Mouse (Mus musculus) forebrain, embryonic 16.5 days (tissue): ENCODE measurements around the gene Opa3. TPM values are rescaled to one million over a fixed set of nuclear protein-coding genes. Genes with fewer than 3 reads are reported as not detected.

ENCODE experiments used
- ATAC-seq: fragments of 200-750 bp; cut with Nextera tagmentation; 2 replicates; pipeline ENCODE4 v1.8.0; 2017; ENCODE audit warnings: mild to moderate bottlenecking, moderate library complexity
- H3K27ac ChIP-seq: fragments of 300-500 bp; sonication (generic); 2 replicates; pipeline ENCODE4 v1.5.1; 2014; ENCODE audit warnings: low read length, control low read depth
- H3K27me3 ChIP-seq: fragments of 300-500 bp; sonication (generic); replicated peaks from 2 replicates; pipeline ENCODE4 v1.6.1; 2014; ENCODE audit warnings: low read length; ENCODE audit not compliant: control insufficient read depth, insufficient read depth
- H3K36me3 ChIP-seq: fragments of 300-500 bp; sonication (generic); 2 replicates; pipeline ENCODE4 v1.6.1; 2014; ENCODE audit not compliant: control insufficient read depth, insufficient read depth
- H3K4me1 ChIP-seq: fragments of 300-500 bp; sonication (generic); replicated peaks from 2 replicates; pipeline ENCODE4 v1.6.1; 2014; ENCODE audit warnings: low read length; ENCODE audit not compliant: control insufficient read depth, insufficient read depth
- H3K4me2 ChIP-seq: fragments of 300-500 bp; sonication (generic); 2 replicates; pipeline ENCODE4 v1.6.1; 2014; ENCODE audit warnings: mild to moderate bottlenecking, low read length, control low read depth
- H3K4me3 ChIP-seq: fragments of 300-500 bp; sonication (generic); replicated peaks from 2 replicates; pipeline ENCODE4 v1.5.1; 2014; ENCODE audit warnings: mild to moderate bottlenecking, low read length, control low read depth
- H3K9ac ChIP-seq: fragments of 300-500 bp; sonication (generic); replicated peaks from 2 replicates; pipeline ENCODE4 v1.6.1; 2014; ENCODE audit warnings: low read depth, low read length, control low read depth
- H3K9me3 ChIP-seq: fragments of 300-500 bp; sonication (generic); 2 replicates; pipeline ENCODE4 v1.6.1; 2016; ENCODE audit warnings: low read length; ENCODE audit not compliant: control insufficient read depth
- WGBS: fragments of 180-500 bp; shearing (Covaris S2); extraction: QIAGEN DNeasy Blood & Tissue Kit; methylation state at CpG from one replicate; pipeline ENCODE4 v1.1.7; 2014; 5-methylcytosine and 5-hydroxymethylcytosine counted together
- polyA plus RNA-seq: library from polyadenylated mRNA; unstranded; fragments of >200 nt; fragmentation: Nextera tagmentation; extraction: Ambion mirVana; gene quantifications from 2 replicates; pipeline ENCODE4 v1.2.1, GENCODE M21; 2015

The Opa3 gene
- polyA plus RNA-seq, 1 experiment from 2014 or later, result 43.8 TPM

DNA sequence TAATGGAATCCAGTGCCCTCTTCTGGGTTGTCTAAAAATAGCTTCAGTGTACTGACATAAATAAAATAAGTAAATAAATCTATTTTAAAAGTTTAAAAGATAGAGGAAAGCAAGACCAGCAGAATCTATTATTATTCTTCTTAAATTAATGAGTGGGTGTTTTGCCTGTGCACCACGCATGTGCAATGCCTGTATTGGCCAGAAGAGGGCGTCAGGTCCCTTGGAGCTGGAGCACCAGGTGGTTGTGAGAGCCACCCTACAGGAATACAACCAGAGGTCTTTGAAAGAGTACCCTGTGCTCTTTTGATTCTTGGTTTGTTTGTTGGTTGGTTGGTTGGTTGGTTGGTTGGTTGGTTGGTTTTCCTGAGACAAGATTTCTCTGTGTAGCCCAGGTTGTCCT is 30.1 kb upstream of the Opa3 start:
- no peaks in the 10 kb centered on the region for H3K9me3 ChIP-seq
- H3K4me2 ChIP-seq, result no peak overlapping the region
- no peak overlapping the region for H3K9ac ChIP-seq
- peaks cover 20% of the 10 kb centered on the region for H3K36me3 ChIP-seq
- no peaks in the 10 kb centered on the region for H3K27me3 ChIP-seq
- H3K4me1 ChIP-seq, result no peaks in the 10 kb centered on the region
- 38% methylated on average over 2 of the region's 2 CpGs for WGBS
- no peak overlapping the region for H3K4me3 ChIP-seq
- H3K27ac ChIP-seq, result no peak overlapping the region
- no peak for ATAC-seq

GRCm38 (mm10) chr7:19201660-19202059 is 26.5 kb upstream of the Opa3 start:
- no peak overlapping the region for H3K9ac ChIP-seq
- H3K27ac ChIP-seq, result no peak overlapping the region
- H3K4me3 ChIP-seq, result no peak overlapping the region
- H3K36me3 ChIP-seq, result peaks cover 11% of the 10 kb centered on the region
- no peaks in the 10 kb centered on the region for H3K27me3 ChIP-seq
- no peaks in the 10 kb centered on the region for H3K4me1 ChIP-seq
- ATAC-seq, result no peak
- 69% methylated on average over 13 of the region's 15 CpGs for WGBS
- no peak overlapping the region for H3K4me2 ChIP-seq
- no peaks in the 10 kb centered on the region for H3K9me3 ChIP-seq

DNA sequence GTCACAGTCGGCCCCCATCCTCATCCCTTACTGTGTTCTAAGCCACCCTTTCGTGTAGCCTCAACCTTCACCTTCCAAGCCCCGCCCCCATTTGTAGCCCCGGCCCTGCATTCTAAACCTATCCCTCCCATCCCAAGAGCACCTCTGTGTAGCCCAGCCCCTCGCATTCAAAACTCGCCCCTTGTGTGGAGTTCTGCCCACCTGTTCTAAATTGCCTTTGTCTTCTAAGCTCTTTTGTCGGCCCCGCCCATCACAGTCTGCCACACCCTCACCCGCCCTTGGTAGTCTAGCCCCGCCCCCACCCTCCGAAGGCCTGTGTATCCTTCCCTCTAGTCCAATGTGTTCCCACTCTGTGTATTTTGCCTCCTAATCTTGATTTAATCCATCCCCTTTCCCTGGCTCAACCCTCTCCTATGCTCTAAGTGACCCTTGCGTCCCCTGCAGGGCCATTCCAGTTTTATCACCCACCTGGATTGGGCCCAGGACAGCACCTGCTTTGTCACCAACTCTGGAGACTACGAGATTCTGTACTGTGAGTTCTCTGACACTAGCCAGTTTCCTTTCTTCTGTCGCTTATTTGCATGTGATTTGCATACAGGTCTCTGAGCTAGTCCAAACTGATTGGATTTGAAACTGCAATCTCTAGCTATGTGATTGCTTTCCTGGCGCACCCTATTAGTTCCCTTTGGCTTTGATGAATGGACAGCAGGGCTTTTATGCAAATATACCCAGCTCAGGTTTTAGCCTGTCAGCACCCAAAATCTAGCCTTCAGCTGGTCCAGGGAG is 25.9 kb upstream of the Opa3 start:
- Histone ChIP-seq H3K9me3 (no peaks in the 10 kb centered on the region), H3K4me2 (no peak overlapping the region), H3K36me3 (peaks cover 11% of the 10 kb centered on the region), H3K4me1 (no peaks in the 10 kb centered on the region), H3K9ac (no peak overlapping the region), H3K27ac (no peak overlapping the region), H3K27me3 (no peaks in the 10 kb centered on the region), H3K4me3 (no peak overlapping the region)
- WGBS, result 60% methylated on average over 15 of the region's 15 CpGs
- ATAC-seq, result no peak

- Histone ChIP-seq H3K4me3 (no peak overlapping the region), H3K4me2 (no peak overlapping the region), H3K27me3 (no peaks in the 10 kb centered on the region), H3K9ac (no peak overlapping the region), H3K36me3 (peaks cover 8% of the 10 kb centered on the region), H3K4me1 (peaks cover 8% of the 10 kb centered on the region), H3K9me3 (no peaks in the 10 kb centered on the region), H3K27ac (no peak overlapping the region)
- ATAC-seq, result no peak
- 82% methylated on average over 13 of the region's 13 CpGs for WGBS
Observed at GRCm38 (mm10) chr7:19208201-19208910, 19.8 kb upstream of the Opa3 start.

- H3K27ac ChIP-seq, result no peak overlapping the region
- H3K9ac ChIP-seq, result no peak overlapping the region
- 52% methylated on average over 7 of the region's 7 CpGs for WGBS
- no peaks in the 10 kb centered on the region for H3K9me3 ChIP-seq
- peaks cover 8% of the 10 kb centered on the region for H3K4me1 ChIP-seq
- H3K4me2 ChIP-seq, result no peak overlapping the region
- H3K4me3 ChIP-seq, result no peak overlapping the region
- no peaks in the 10 kb centered on the region for H3K27me3 ChIP-seq
- H3K36me3 ChIP-seq, result peaks cover 8% of the 10 kb centered on the region
- ATAC-seq, result no peak
Observed at GRCm38 (mm10) chr7:19208944-19209472, 19.1 kb upstream of the Opa3 start.

DNA sequence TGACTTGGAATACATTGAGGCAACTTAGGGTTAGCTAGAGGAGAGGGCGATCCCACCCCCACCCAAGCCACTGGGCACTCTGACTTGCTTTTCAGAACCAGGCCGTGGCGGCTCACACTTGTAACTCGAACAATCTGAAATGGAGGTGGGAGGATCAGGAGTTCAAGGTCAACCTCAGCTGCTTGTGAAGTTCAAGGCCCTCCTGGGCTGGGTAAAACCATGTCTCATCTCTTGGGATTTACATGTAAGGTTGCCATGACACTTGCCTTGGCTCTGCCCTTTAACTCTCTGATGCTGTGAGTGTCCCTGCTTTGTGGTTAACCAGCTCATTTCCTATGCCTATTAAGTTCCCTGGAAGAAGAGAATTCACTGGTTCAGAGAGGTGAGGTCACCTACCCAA is 18.6 kb upstream of the Opa3 start:
- Histone ChIP-seq H3K36me3 (peaks cover 4% of the 10 kb centered on the region), H3K27ac (no peak overlapping the region), H3K4me2 (no peak overlapping the region), H3K9ac (no peak overlapping the region), H3K4me1 (peaks cover 8% of the 10 kb centered on the region), H3K9me3 (no peaks in the 10 kb centered on the region), H3K4me3 (no peak overlapping the region), H3K27me3 (no peaks in the 10 kb centered on the region)
- 83% methylated on average over 4 of the region's 4 CpGs for WGBS
- no peak for ATAC-seq

GRCm38 (mm10) chr7:19210010-19210409 is 18.1 kb upstream of the Opa3 start:
- 94% methylated on average over 5 of the region's 5 CpGs for WGBS
- peaks cover 4% of the 10 kb centered on the region; the same call in 1 of the 2 replicates for H3K36me3 ChIP-seq
- no peak overlapping the region for H3K27ac ChIP-seq
- no peaks in the 10 kb centered on the region for H3K27me3 ChIP-seq
- H3K9ac ChIP-seq, result no peak overlapping the region
- H3K4me2 ChIP-seq, result no peak overlapping the region
- H3K9me3 ChIP-seq, result no peaks in the 10 kb centered on the region
- no peak for ATAC-seq
- H3K4me1 ChIP-seq, result peaks cover 8% of the 10 kb centered on the region
- no peak overlapping the region for H3K4me3 ChIP-seq

DNA sequence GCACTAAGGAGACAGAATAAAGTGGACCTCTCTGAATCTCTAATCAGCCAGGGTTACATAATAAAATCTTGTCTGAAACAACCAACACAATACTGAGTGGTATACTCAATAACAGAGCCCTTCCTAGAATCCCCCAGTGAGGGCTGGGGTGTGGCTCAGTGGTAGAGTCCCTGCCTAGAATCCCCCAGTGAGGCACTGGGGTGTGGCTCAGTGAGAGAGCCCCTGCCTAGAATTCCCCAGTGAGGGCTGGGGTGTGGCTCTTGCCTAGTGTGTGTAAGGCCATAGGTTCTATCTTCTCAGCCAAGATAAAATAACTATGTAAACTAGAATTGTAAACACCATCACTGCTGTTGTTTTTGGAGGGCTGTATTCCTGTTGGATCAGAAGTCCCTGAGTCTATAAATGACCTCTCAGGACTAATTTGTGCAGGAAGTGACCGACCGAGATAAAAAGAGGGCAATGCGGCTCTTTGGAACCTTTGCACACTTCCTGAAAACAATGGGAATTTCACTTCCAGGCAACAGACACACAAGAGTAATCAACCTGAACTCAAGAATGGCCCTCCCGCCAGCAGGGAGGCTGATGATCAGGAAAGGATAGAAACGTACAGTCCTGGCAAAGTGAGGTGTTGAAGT is 17.0 kb upstream of the Opa3 start:
- Histone ChIP-seq H3K4me3 (no peak overlapping the region), H3K9me3 (no peaks in the 10 kb centered on the region), H3K36me3 (no peaks in the 10 kb centered on the region), H3K4me1 (peaks cover 10% of the 10 kb centered on the region), H3K4me2 (no peak overlapping the region), H3K27me3 (no peaks in the 10 kb centered on the region), H3K27ac (no peak overlapping the region), H3K9ac (no peak overlapping the region)
- 63% methylated on average over 5 of the region's 5 CpGs for WGBS
- ATAC-seq, result no peak
